Mouse (Mus musculus) CD8-positive naive resting alpha-beta T cell, adult 2 months (primary cell): ENCODE measurements around the gene Sema3b.

Source experiments
- DNase-seq, 2 experiments: peaks; one replicate each; pipeline ENCODE4 v3.0.0; 2022; ENCODE audit warnings: low read depth in 2 of 2, low spot score in 2 of 2

Gene Sema3b

DNA sequence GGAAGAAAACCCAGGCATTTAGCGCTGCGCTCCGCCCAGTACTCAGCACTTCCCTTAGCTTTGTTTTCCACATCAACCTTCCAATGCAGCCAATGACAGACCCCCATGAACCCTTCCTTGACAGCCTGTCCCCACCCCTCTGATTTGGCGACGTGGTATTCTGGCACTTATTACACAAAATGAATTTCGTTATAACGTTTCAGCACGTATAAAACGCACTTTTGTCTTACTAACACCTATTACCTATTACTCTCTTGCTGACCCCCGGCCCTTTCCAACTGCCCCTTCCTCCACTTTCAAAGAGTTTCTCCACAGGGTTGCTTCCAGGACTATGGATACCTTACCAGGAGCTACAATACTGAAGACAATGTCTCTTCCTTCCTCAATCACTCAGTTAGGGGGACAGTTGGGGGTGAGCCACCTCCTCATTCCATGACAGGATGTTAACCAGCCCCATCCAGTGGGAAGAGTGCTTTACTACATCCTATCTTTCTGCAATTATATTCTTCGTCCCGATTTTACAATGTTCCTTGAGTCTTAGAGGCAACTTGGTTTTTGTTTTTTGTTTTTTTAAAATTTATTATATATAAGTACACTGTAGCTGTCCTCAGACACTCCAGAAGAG is 4.0 kb upstream of the Sema3b start:
- DNase-seq: no peak

- peak; percentile 95 to 96 for DNase-seq
Observed at GRCm38 (mm10) chr9:107612191-107612944, 3.3 kb upstream of the Sema3b start.

DNA sequence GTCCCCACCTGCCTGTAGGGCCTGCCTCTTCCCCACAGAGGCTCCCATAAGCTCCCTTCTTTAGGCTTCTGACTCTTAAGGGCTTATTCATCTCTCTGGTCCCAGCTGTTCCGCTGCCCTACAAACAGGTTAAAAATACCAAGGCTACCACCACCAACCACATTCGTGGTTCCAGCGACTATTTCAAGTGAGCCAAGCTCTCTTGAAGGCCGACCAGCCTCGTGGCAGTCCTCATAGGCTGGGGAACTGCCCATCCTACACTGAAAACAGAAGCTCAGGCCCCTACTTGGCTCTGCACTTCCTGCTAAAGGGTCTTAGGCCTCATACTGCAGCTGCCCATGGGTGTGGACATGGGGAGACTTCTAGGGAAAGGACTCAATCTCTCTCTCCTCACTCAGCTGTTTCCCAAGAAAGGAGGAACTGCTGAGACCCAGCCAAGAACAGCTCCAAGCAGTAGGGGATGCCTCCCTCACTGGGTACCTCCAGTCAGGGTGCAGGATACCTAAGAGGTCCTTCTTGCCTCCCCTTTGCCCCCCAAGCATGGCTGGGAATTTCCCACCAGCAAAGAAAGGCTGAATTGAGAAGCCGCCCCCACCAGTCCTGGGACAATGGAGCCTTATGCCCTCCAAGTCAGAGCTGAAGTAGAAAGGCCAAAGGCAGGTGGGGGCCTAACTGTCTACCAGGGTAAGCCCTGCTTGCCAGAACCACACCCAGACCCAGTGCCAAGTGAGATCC is 2.6 kb upstream of the Sema3b start:
- DNase-seq: no peak

DNA sequence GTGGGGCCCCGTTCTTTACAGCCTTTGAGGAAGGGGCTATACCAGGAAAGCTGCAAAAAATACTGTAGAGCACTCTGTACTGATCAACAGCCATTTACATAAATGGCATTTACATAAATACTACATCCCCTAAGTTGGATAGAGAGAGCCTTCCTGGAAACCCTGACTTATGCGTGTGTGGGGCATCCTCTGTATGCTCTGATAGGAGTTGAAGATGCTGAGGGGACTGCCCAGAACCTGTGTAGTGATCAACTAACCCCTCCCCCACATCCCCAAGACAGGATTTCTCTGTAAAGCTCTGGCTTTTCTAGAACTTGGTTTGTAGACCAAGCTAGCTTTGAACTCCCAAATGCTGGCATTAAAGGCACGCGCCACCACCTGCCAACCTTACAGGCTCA is 403 bp upstream of the Sema3b start:
- DNase-seq: no peak

- no peak for DNase-seq
Observed at GRCm38 (mm10) chr9:107607653-107608245, 1.3 kb downstream of the Sema3b start.

GRCm38 (mm10) chr9:107607036-107607435 is 2.0 kb downstream of the Sema3b start:
- no peak for DNase-seq

- no peak for DNase-seq
Observed at GRCm38 (mm10) chr9:107606591-107606990, 2.4 kb downstream of the Sema3b start.

GRCm38 (mm10) chr9:107605041-107605661 is 3.9 kb downstream of the Sema3b start:
- no peak for DNase-seq

- no peak for DNase-seq
Observed at GRCm38 (mm10) chr9:107603251-107603650, 5.8 kb downstream of the Sema3b start.

- peak; percentile 89 to 90 for DNase-seq
Observed at GRCm38 (mm10) chr9:107602068-107602648, 6.9 kb downstream of the Sema3b start.

DNA sequence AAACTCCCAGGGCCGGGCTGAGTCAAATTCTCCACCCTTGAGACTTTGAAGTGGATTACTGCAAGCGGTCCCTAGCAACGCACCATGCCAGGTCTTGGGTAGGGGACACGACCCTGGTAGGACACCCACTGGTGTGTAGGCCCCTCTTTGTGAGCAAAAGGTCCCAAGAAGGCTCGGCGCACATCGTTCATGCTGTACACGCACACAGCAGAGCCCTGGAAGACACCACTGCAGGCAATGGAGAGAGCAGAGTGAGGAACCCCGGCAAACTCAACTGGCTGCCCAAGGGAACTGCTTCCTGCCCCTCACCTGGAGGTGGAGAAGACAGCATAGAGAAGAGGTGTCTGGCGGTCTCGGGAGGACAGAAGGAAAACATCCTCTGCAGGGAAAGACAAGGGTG is 7.8 kb downstream of the Sema3b start:
- DNase-seq: no peak

- no peak for DNase-seq
Observed at GRCm38 (mm10) chr9:107600745-107601144, 8.3 kb downstream of the Sema3b start.

DNA sequence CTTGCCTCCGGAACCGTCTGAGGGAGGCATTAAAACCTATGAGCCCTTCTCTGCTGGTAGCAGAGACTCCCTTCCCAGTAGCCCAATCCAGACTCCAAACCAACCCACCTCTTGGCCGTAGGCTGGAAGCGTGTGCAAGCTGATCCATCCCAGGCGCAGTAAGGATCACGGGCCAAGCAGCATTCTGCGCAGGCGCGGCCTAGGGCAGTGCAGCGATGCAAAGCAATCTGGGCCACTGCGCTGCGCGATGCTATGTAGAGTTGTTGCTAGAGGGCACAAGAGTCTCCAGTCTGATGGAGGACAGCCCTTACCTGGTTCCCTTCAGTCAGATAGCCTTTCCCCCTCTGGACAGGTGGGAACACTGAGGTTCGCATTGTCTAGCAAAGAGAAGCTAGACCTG is 9.2 kb downstream of the Sema3b start:
- no peak for DNase-seq

DNA sequence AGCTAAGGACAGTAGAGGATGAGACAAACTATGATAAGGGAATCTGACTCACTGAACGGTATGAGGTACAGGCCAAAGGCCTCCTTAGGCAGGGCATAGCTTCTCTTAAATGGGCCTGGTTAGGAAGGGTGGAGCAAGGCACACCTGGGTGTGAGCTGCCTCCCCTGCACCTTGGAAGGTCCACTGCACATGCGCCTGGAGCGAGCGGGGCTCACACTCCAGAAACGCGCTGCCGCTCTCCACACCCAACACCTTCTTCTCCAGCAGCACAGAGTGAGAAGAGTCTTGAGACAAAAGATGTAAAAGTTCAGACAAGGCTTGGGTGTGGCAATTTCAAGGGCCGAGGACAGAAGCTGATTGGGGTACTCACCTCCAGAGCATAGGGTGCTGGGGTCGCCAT is 9.6 kb downstream of the Sema3b start:
- no peak for DNase-seq

- DNase-seq: no peak
Observed at GRCm38 (mm10) chr9:107598385-107598784, 10.6 kb downstream of the Sema3b start.

GRCm38 (mm10) chr9:107596619-107597569 is 12.1 kb downstream of the Sema3b start:
- no peak for DNase-seq

DNA sequence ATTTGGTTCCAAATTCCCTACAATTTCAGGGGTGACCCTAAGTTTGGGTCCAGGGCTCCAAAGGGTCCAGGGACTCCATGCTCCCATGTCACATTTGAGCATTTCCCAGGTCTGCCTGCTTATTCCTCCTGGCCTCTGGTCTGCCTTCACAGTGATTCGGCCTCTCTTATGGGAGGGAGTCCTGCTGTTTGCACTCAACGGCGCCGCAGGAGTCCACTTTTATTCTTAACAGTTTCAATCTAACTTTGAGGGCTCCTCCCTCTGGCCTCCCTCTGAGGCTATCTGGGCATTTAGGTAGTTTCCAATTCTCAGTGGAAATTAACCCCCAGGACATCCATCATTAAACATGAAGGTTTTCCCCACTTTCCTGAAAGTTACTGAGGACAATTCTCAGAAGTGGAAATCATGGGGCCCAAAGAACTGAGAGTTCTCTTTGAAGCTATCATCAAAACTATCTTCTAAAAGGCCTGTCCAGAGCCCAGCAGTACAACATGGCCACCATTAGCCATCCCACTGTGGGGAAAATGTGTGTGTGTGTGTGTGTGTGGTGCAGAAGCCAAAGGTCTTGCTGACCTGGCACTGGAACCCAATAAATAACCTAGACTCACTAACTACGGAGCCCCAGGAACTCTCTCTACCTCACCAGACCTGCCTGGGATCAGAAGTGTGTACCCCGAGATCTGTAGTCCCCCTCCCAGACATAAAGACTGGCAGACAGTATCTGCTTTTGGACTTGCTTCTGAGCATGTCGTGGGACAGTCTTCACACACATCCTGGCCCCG is 14.6 kb downstream of the Sema3b start:
- no peak for DNase-seq

- DNase-seq: no peak
Observed at GRCm38 (mm10) chr9:107593101-107593976, 15.7 kb downstream of the Sema3b start.
